9 mouse cellular contexts compared by ENCODE assay signal in genomic region chr2:25098956-25099355, GRCm38 (mm10). TPM values are rescaled to one million over a fixed set of nuclear protein-coding genes. Genes with fewer than 3 reads are reported as not detected.
DNase-seq lines count a peak whose midpoint lies in the region; ATAC-seq and TF ChIP-seq lines count a peak whose summit lies in the region.
"Had no signal": no experiment of that assay in that cellular context is flagged by ENCODE, and none has a peak within 500 bp of the region (broad histone marks: within the 10 kb centered on the region; RNA-seq: fewer than 3 reads in every experiment).

No protein-coding gene starts in this region.

- no peak overlapping the region for H3K9ac ChIP-seq in heart, adult 2 months (ENCODE audit: low read depth, low read length)
- no peak overlapping the region for H3K9ac ChIP-seq in forebrain, embryonic 13.5 days
- H3K9ac ChIP-seq in intestine, embryonic 16.5 days (ENCODE audit: low read depth, low read length), result no peak overlapping the region; the same call in 1 of the 2 replicates

- no peak overlapping the region for H3K4me3 ChIP-seq in heart, adult 2 months
- no peak overlapping the region for H3K4me3 ChIP-seq in forebrain, embryonic 13.5 days
- H3K4me3 ChIP-seq in intestine, embryonic 16.5 days (ENCODE audit: low read length), result no peak overlapping the region

- no peaks in the 10 kb centered on the region for H3K36me3 ChIP-seq in heart, adult 2 months (ENCODE audit: control insufficient read depth, insufficient read depth, low read length)
- no peaks in the 10 kb centered on the region for H3K36me3 ChIP-seq in forebrain, embryonic 13.5 days (ENCODE audit: poor library complexity, severe bottlenecking)
- no peaks in the 10 kb centered on the region for H3K36me3 ChIP-seq in intestine, embryonic 16.5 days (ENCODE audit: control insufficient read depth, insufficient read depth, low read length)

- ATAC-seq in forebrain, embryonic 13.5 days, result peak; percentile 61; the same call in 1 of the 2 replicates
- peak; percentile 17 for ATAC-seq in intestine, embryonic 16.5 days

- no peaks in the 10 kb centered on the region for H3K27me3 ChIP-seq in heart, adult 2 months (ENCODE audit: control insufficient read depth, insufficient read depth, low read length)
- H3K27me3 ChIP-seq in forebrain, embryonic 13.5 days, result peaks cover 2% of the 10 kb centered on the region
- H3K27me3 ChIP-seq in intestine, embryonic 16.5 days (replicated peaks; ENCODE audit: control insufficient read depth, insufficient read depth, low read length), result no peaks in the 10 kb centered on the region

- H3K79me2 ChIP-seq in heart, adult 2 months (replicated peaks; ENCODE audit: control insufficient read depth, insufficient read depth, low read length), result no peaks in the 10 kb centered on the region

- WGBS in heart, adult 2 months, result 36% methylated on average over 5 of the region's 5 CpGs
- 41% methylated on average over 5 of the region's 5 CpGs for WGBS in forebrain, embryonic 13.5 days
- 54% methylated on average over 5 of the region's 5 CpGs for WGBS in intestine, embryonic 16.5 days

- no peak overlapping the region for H3K4me2 ChIP-seq in forebrain, embryonic 13.5 days
- H3K4me2 ChIP-seq in intestine, embryonic 16.5 days (ENCODE audit: low read depth, low read length), result no peak overlapping the region

- DNase-seq in heart, adult 2 months, result peak; percentile 22 to 45
- DNase-seq in heart, postnatal 25 days (ENCODE audit: low spot score), result no peak
- peak; percentile 60 for DNase-seq in NIH3T3 (ENCODE audit: low read depth)
- DNase-seq in lung, postnatal 4 days, result peak; percentile 68 to 69
- DNase-seq in right cerebral cortex, postnatal 25 days, result peak; percentile 14
- DNase-seq in B cell, adult 2 months, result no peak

- H3K27ac ChIP-seq in heart, adult 2 months, result no peak overlapping the region
- peak overlapping the region; percentile 16; the same call in 1 of the 2 replicates for H3K27ac ChIP-seq in forebrain, embryonic 13.5 days
- H3K27ac ChIP-seq in intestine, embryonic 16.5 days (ENCODE audit: low read length), result no peak overlapping the region
- H3K27ac ChIP-seq: macrophage had no signal

- TF ChIP-seq CTCF in heart, adult 2 months (IDR thresholded peaks at IDR 0.05), result peak; percentile 73

- intact Hi-C loops in heart, adult 2 months (cut with DNase I), result loop anchor here (5.0 kb wide), 1 partner anchor 58 kb away; no protein-coding TSS in a partner anchor
- intact Hi-C loops in heart, postnatal 25 days (cut with DNase I), result loop anchor here (2.0 kb wide), 2 partner anchors 58 to 94 kb away; no protein-coding TSS in a partner anchor

- TF ChIP-seq POLR2A in heart, adult 2 months (IDR thresholded peaks at IDR 0.05; ENCODE audit: insufficient read depth, low read depth, low read length), result no peak

- 0 out of 2 replicates have a peak, but pooled peaks have one; percentile 55 for TF ChIP-seq EP300 in heart, adult 2 months (IDR thresholded peaks at IDR 0.05; ENCODE audit: insufficient read depth, low read depth, low read length)

- no peaks in the 10 kb centered on the region for H3K4me1 ChIP-seq in heart, adult 2 months (ENCODE audit: control insufficient read depth, insufficient read depth, low read length)
- H3K4me1 ChIP-seq in forebrain, embryonic 13.5 days, result peaks cover 18% of the 10 kb centered on the region
- peaks cover 6% of the 10 kb centered on the region; the same call in 1 of the 2 replicates for H3K4me1 ChIP-seq in intestine, embryonic 16.5 days (ENCODE audit: control insufficient read depth, insufficient read depth, low read length)

- no peaks in the 10 kb centered on the region for H3K9me3 ChIP-seq in forebrain, embryonic 13.5 days (replicated peaks)
- no peaks in the 10 kb centered on the region for H3K9me3 ChIP-seq in intestine, embryonic 16.5 days (ENCODE audit: control insufficient read depth, low read length)

RNA-seq across cellular contexts. Expression of gene Noxa1, which starts 4.0 kb away (rescaled TPM):
- total RNA-seq in heart, adult 2 months (2021), result not detected
- polyA plus RNA-seq in heart, adult 2 months (2012; rRNA removed), result not detected in 2 replicates
- total RNA-seq in heart, postnatal 25 days (2021), result not detected
- not detected in 2 replicates for polyA plus RNA-seq in forebrain, embryonic 13.5 days (2015; fragmentation: Nextera tagmentation; extraction: Ambion mirVana)
- 6.5 and 7.9 TPM in 2 replicates for polyA plus RNA-seq in intestine, embryonic 16.5 days (2015; fragmentation: Nextera tagmentation; extraction: Ambion mirVana)
- polyA plus RNA-seq: macrophage had no signal

RNA-seq across cellular contexts. Expression of gene Entpd8, which starts 18.9 kb away (rescaled TPM):
- total RNA-seq in heart, adult 2 months (2021), result not detected
- not detected in 2 replicates for polyA plus RNA-seq in heart, adult 2 months (2012; rRNA removed)
- not detected for total RNA-seq in heart, postnatal 25 days (2021)
- polyA plus RNA-seq in forebrain, embryonic 13.5 days (2015; fragmentation: Nextera tagmentation; extraction: Ambion mirVana), result not detected in 2 replicates
- polyA plus RNA-seq in intestine, embryonic 16.5 days (2015; fragmentation: Nextera tagmentation; extraction: Ambion mirVana), result 14.3 and 16.7 TPM in 2 replicates
- polyA plus RNA-seq: macrophage had no signal

RNA-seq across cellular contexts. Expression of gene Nsmf, which starts 44.8 kb away (rescaled TPM):
- 10 to 100 TPM; 12.4 to 13.3 TPM for total RNA-seq in heart, adult 2 months (2021)
- 46.9 and 49.8 TPM in 2 replicates for polyA plus RNA-seq in heart, adult 2 months (2012; rRNA removed)
- 10 to 100 TPM; 19.8 to 21.2 TPM for total RNA-seq in heart, postnatal 25 days (2021)
- 125 and 129 TPM in 2 replicates for polyA plus RNA-seq in forebrain, embryonic 13.5 days (2015; fragmentation: Nextera tagmentation; extraction: Ambion mirVana)
- polyA plus RNA-seq in intestine, embryonic 16.5 days (2015; fragmentation: Nextera tagmentation; extraction: Ambion mirVana), result 39.1 and 45.5 TPM in 2 replicates

Comparison
In these comparisons a context has a peak if more than half of its experiments do, and no peak if none do; other contexts are left out.
1. DNase-seq: peak in heart, adult 2 months (2 of 2), NIH3T3 (single experiment), lung, postnatal 4 days (2 of 2) and right cerebral cortex, postnatal 25 days (single experiment); none in heart, postnatal 25 days (single experiment) and B cell, adult 2 months (0 of 2).
2. RNA of gene Entpd8, which starts 18.9 kb away (polyA plus RNA-seq): 14.3 to 16.7 TPM in intestine, embryonic 16.5 days; not detected in heart, adult 2 months and not detected in forebrain, embryonic 13.5 days; every median in the first group is over 10 times any median in the second.